12 mouse cellular contexts compared by ENCODE assay signal in genomic region chr12:84151911-84152310, GRCm38 (mm10). TPM values are rescaled to one million over a fixed set of nuclear protein-coding genes. Genes with fewer than 3 reads are reported as not detected.
DNase-seq lines count a peak whose midpoint lies in the region; ATAC-seq and TF ChIP-seq lines count a peak whose summit lies in the region.
"Had no signal": no experiment of that assay in that cellular context is flagged by ENCODE, and none has a peak within 500 bp of the region (broad histone marks: within the 10 kb centered on the region; RNA-seq: fewer than 3 reads in every experiment).

No protein-coding gene starts in this region.

- peaks cover 23 to 37% of the 10 kb centered on the region in 2 experiments for H3K4me1 ChIP-seq in heart, embryonic 14.5 days (ENCODE audit: control insufficient read depth in 2 of 2, insufficient read depth in 2 of 2, low read length in 2 of 2)
- peaks cover 22% of the 10 kb centered on the region for H3K4me1 ChIP-seq in intestine, embryonic 15.5 days (replicated peaks)
- peaks cover 45% of the 10 kb centered on the region for H3K4me1 ChIP-seq in liver, postnatal 0 days (ENCODE audit: insufficient read depth)

- H3K36me3 ChIP-seq in heart, embryonic 14.5 days (ENCODE audit: control insufficient read depth, insufficient read depth, low read length), result peaks cover 62% of the 10 kb centered on the region
- peaks cover 25% of the 10 kb centered on the region for H3K36me3 ChIP-seq in intestine, embryonic 15.5 days
- H3K36me3 ChIP-seq in liver, postnatal 0 days (replicated peaks; ENCODE audit: insufficient read depth, low read length), result peaks cover 55% of the 10 kb centered on the region

- H3K4me3 ChIP-seq in heart, embryonic 14.5 days (ENCODE audit: control insufficient read depth in 1 of 2, insufficient read depth in 1 of 2, low read depth in 1 of 2, low read length in 2 of 2), result no peak overlapping the region
- no peak overlapping the region for H3K4me3 ChIP-seq in intestine, embryonic 15.5 days (replicated peaks)
- H3K4me3 ChIP-seq in liver, postnatal 0 days (ENCODE audit: low read depth, low read length), result peak overlapping the region; percentile 51

- H3K9ac ChIP-seq in heart, embryonic 14.5 days (ENCODE audit: low read length), result no peak overlapping the region; the same call in 1 of the 2 replicates
- H3K9ac ChIP-seq in intestine, embryonic 15.5 days, result no peak overlapping the region
- peak overlapping the region; percentile 52 for H3K9ac ChIP-seq in liver, postnatal 0 days (replicated peaks)

- no peak for ATAC-seq in heart, embryonic 14.5 days (ENCODE audit: insufficient number of reproducible peaks, insufficient read depth, low FRiP score, low read depth)
- no peak; the same call in 1 of the 2 replicates for ATAC-seq in intestine, embryonic 15.5 days
- peak; percentile 5; the same call in 1 of the 2 replicates for ATAC-seq in liver, postnatal 0 days

- H3K9me3 ChIP-seq in heart, embryonic 14.5 days (ENCODE audit: control insufficient read depth, low read length), result no peaks in the 10 kb centered on the region
- H3K9me3 ChIP-seq in intestine, embryonic 15.5 days, result no peaks in the 10 kb centered on the region
- no peaks in the 10 kb centered on the region for H3K9me3 ChIP-seq in liver, postnatal 0 days (ENCODE audit: low read length)

- no peak overlapping the region for H3K4me2 ChIP-seq in heart, embryonic 14.5 days (ENCODE audit: low read length)
- peak overlapping the region; percentile 39 for H3K4me2 ChIP-seq in intestine, embryonic 15.5 days (replicated peaks)
- H3K4me2 ChIP-seq in liver, postnatal 0 days (ENCODE audit: low read depth, low read length), result peak overlapping the region; percentile 62

- no peaks in the 10 kb centered on the region for H3K27me3 ChIP-seq in heart, embryonic 14.5 days (ENCODE audit: control insufficient read depth, insufficient read depth, low read length)
- H3K27me3 ChIP-seq in intestine, embryonic 15.5 days (replicated peaks), result no peaks in the 10 kb centered on the region
- H3K27me3 ChIP-seq in liver, postnatal 0 days (ENCODE audit: insufficient read depth, low read length), result no peaks in the 10 kb centered on the region

- intact Hi-C loops in heart, postnatal 14 days (cut with DNase I), result no loop called here

- peak; percentile 36 to 67 for DNase-seq in adrenal gland, adult (ENCODE audit: inconsistent age in 2 of 2, low spot score in 1 of 2)
- DNase-seq in adrenal gland, adult 18-20 months (ENCODE audit: low spot score in 2 of 2), result no peak
- DNase-seq in heart, postnatal 14 days, result no peak
- no peak for DNase-seq in liver, postnatal 0 days
- DNase-seq in urinary bladder, adult 18-20 months (ENCODE audit: low spot score in 2 of 2), result no peak
- no peak for DNase-seq in frontal cortex, postnatal 10 days (ENCODE audit: low spot score in 2 of 2)
- DNase-seq: kidney, adult 18-20 months; kidney, postnatal 4 days; lung, adult 2 months; thymus, postnatal 4 days had no signal

- peak overlapping the region; percentile 13 to 46; a peak in 2 of 4 replicates for H3K27ac ChIP-seq in heart, embryonic 14.5 days (replicated peaks in 1 of 2; ENCODE audit: control insufficient read depth in 1 of 2, insufficient read depth in 1 of 2, low read depth in 2 of 2, low read length in 2 of 2)
- H3K27ac ChIP-seq in intestine, embryonic 15.5 days, result peak overlapping the region; percentile 37
- peak overlapping the region; percentile 89 for H3K27ac ChIP-seq in liver, postnatal 0 days (ENCODE audit: low read depth)

- TF ChIP-seq EP300 in liver, postnatal 0 days (IDR thresholded peaks at IDR 0.05; ENCODE audit: low read depth), result no peak

- no peak for TF ChIP-seq CTCF in liver, postnatal 0 days (IDR thresholded peaks at IDR 0.05; ENCODE audit: low read depth)

- 68% methylated on average over 10 of the region's 10 CpGs for WGBS in heart, embryonic 14.5 days
- WGBS in intestine, embryonic 15.5 days, result 73% methylated on average over 10 of the region's 10 CpGs
- 67% methylated on average over 10 of the region's 10 CpGs for WGBS in liver, postnatal 0 days (ENCODE audit: insufficient replicate concordance)

RNA-seq across cellular contexts. Expression of gene Pnma1, which starts 3.6 kb away (rescaled TPM):
- under 1 TPM; 0.26 to 0.36 TPM for total RNA-seq in adrenal gland, adult 18-20 months (2021)
- polyA plus RNA-seq in heart, embryonic 14.5 days (2014; fragmentation: Nextera tagmentation; extraction: Ambion mirVana), result 0.43 and 0.68 TPM in 2 replicates
- under 1 TPM; 0.17 to 0.31 TPM for total RNA-seq in heart, postnatal 14 days (2021)
- polyA plus RNA-seq in intestine, embryonic 15.5 days (2015; fragmentation: Nextera tagmentation; extraction: Ambion mirVana), result 0.59 and 0.63 TPM in 2 replicates
- 0.28 and 0.35 TPM in 2 replicates for polyA plus RNA-seq in liver, postnatal 0 days (2015; fragmentation: Nextera tagmentation; extraction: Ambion mirVana)

RNA-seq across cellular contexts. Expression of gene Dnal1, which starts 37.7 kb away (rescaled TPM):
- total RNA-seq in adrenal gland, adult 18-20 months (2021), result 10 to 100 TPM; 15.5 to 16.8 TPM
- 2.4 and 3.4 TPM in 2 replicates for polyA plus RNA-seq in heart, embryonic 14.5 days (2014; fragmentation: Nextera tagmentation; extraction: Ambion mirVana)
- 10 to 100 TPM in 1 of 2 experiments, 1 to 10 TPM in 1; 9.4 to 10.5 TPM for total RNA-seq in heart, postnatal 14 days (2021)
- 3.9 TPM in 2 replicates for polyA plus RNA-seq in intestine, embryonic 15.5 days (2015; fragmentation: Nextera tagmentation; extraction: Ambion mirVana)
- polyA plus RNA-seq in liver, postnatal 0 days (2015; fragmentation: Nextera tagmentation; extraction: Ambion mirVana), result 0.13 and 0.21 TPM in 2 replicates

RNA-seq across cellular contexts. Expression of gene Acot6, which starts 51.5 kb away (rescaled TPM):
- total RNA-seq in adrenal gland, adult 18-20 months (2021), result 1 to 10 TPM; 3.4 to 5.4 TPM
- 1.4 TPM in 2 replicates for polyA plus RNA-seq in heart, embryonic 14.5 days (2014; fragmentation: Nextera tagmentation; extraction: Ambion mirVana)
- 1 to 10 TPM; 2.4 to 3.1 TPM for total RNA-seq in heart, postnatal 14 days (2021)
- polyA plus RNA-seq in intestine, embryonic 15.5 days (2015; fragmentation: Nextera tagmentation; extraction: Ambion mirVana), result 2.0 and 2.1 TPM in 2 replicates
- 1.9 and 2.0 TPM in 2 replicates for polyA plus RNA-seq in liver, postnatal 0 days (2015; fragmentation: Nextera tagmentation; extraction: Ambion mirVana)

Comparison
In these comparisons a context has a peak if more than half of its experiments do, and no peak if none do; other contexts are left out.
1. DNase-seq: peak in adrenal gland, adult (2 of 2); none in adrenal gland, adult 18-20 months (0 of 2), heart, postnatal 14 days (0 of 2), liver, postnatal 0 days (single experiment), urinary bladder, adult 18-20 months (0 of 2) and frontal cortex, postnatal 10 days (0 of 2).
2. H3K27ac ChIP-seq: peak in every context shown above with its lines; median percentile 89 in liver, postnatal 0 days; 37 in intestine, embryonic 15.5 days; 30 in heart, embryonic 14.5 days.